Mouse (Mus musculus): Measurements from ENCODE around the gene Luzp2. TPM values are rescaled to one million over a fixed set of nuclear protein-coding genes. Genes with fewer than 3 reads are reported as not detected.

The Luzp2 gene
- 0.34 and 0.38 TPM in 2 replicates for polyA plus RNA-seq (2015; fragmentation: Nextera tagmentation; extraction: Ambion mirVana)

- ATAC-seq = no peak
These were observed at the start of gene Luzp2 for GRCm38 (mm10) chr7:54835372-54835851. Gene Luzp2, plus strand, starts transcription at chr7:54835498.

GRCm38 (mm10) chr7:54787456-54787855, 47.8 kb upstream of the Luzp2 start:
- TF ChIP-seq CTCF (IDR thresholded peaks at IDR 0.05; ENCODE audit: low read depth) = no peak

More at GRCm38 (mm10) chr7:54835372-54835851, at the start of gene Luzp2:
- no peaks in the 10 kb centered on the region for H3K36me3 ChIP-seq (ENCODE audit: control insufficient read depth, insufficient read depth)
- H3K9me3 ChIP-seq (ENCODE audit: control insufficient read depth) = no peaks in the 10 kb centered on the region
- H3K9ac ChIP-seq (ENCODE audit: low read depth, low read length) = no peak within 1 kb of the TSS
- under 1% methylated on average over 21 of the region's 22 CpGs for WGBS
- no peak within 1 kb of the TSS for H3K27ac ChIP-seq (ENCODE audit: low read depth, low read length)
- H3K4me2 ChIP-seq (replicated peaks; ENCODE audit: low read depth) = peak within 1 kb of the TSS; percentile 52
- H3K27me3 ChIP-seq (replicated peaks; ENCODE audit: control insufficient read depth, insufficient read depth, low read length) = 0 out of 2 replicates have a peak, but pooled peaks cover 4% of the 10 kb centered on the region
- no peaks in the 10 kb centered on the region for H3K4me1 ChIP-seq (replicated peaks; ENCODE audit: control insufficient read depth, insufficient read depth, low read length)
- TF ChIP-seq CTCF (IDR thresholded peaks at IDR 0.05; ENCODE audit: low read depth) = no peak
- peak within 1 kb of the TSS; percentile 17; the same call in 1 of the 2 replicates for H3K4me3 ChIP-seq (ENCODE audit: low read depth, low read length)

GRCm38 (mm10) chr7:54818606-54819005, 16.7 kb upstream of the Luzp2 start:
- Histone ChIP-seq H3K27me3 (replicated peaks; ENCODE audit: control insufficient read depth, insufficient read depth, low read length) (no peaks in the 10 kb centered on the region), H3K27ac (ENCODE audit: low read depth, low read length) (no peak overlapping the region), H3K4me1 (replicated peaks; ENCODE audit: control insufficient read depth, insufficient read depth, low read length) (no peaks in the 10 kb centered on the region), H3K4me3 (ENCODE audit: low read depth, low read length) (no peak overlapping the region), H3K4me2 (replicated peaks; ENCODE audit: low read depth) (no peak overlapping the region), H3K36me3 (ENCODE audit: control insufficient read depth, insufficient read depth) (no peaks in the 10 kb centered on the region), H3K9ac (ENCODE audit: low read depth, low read length) (no peak overlapping the region), H3K9me3 (ENCODE audit: control insufficient read depth) (no peaks in the 10 kb centered on the region)
- ATAC-seq = no peak
- no peak for TF ChIP-seq CTCF (IDR thresholded peaks at IDR 0.05; ENCODE audit: low read depth)

More at GRCm38 (mm10) chr7:54787456-54787855, 47.8 kb upstream of the Luzp2 start:
- Histone ChIP-seq H3K4me3 (ENCODE audit: low read depth, low read length) (no peak overlapping the region), H3K36me3 (ENCODE audit: control insufficient read depth, insufficient read depth) (no peaks in the 10 kb centered on the region), H3K27me3 (replicated peaks; ENCODE audit: control insufficient read depth, insufficient read depth, low read length) (no peaks in the 10 kb centered on the region), H3K4me2 (replicated peaks; ENCODE audit: low read depth) (no peak overlapping the region), H3K27ac (ENCODE audit: low read depth, low read length) (no peak overlapping the region), H3K4me1 (replicated peaks; ENCODE audit: control insufficient read depth, insufficient read depth, low read length) (no peaks in the 10 kb centered on the region), H3K9me3 (ENCODE audit: control insufficient read depth) (no peaks in the 10 kb centered on the region), H3K9ac (ENCODE audit: low read depth, low read length) (no peak overlapping the region)
- no peak for ATAC-seq

- H3K4me2 ChIP-seq (replicated peaks; ENCODE audit: low read depth) = no peak overlapping the region
- H3K9me3 ChIP-seq (ENCODE audit: control insufficient read depth) = no peaks in the 10 kb centered on the region
- 87% methylated on average over 3 of the region's 3 CpGs for WGBS
- H3K4me3 ChIP-seq (ENCODE audit: low read depth, low read length) = no peak overlapping the region
- H3K27me3 ChIP-seq (replicated peaks; ENCODE audit: control insufficient read depth, insufficient read depth, low read length) = no peaks in the 10 kb centered on the region
- H3K27ac ChIP-seq (ENCODE audit: low read depth, low read length) = no peak overlapping the region
- no peaks in the 10 kb centered on the region for H3K36me3 ChIP-seq (ENCODE audit: control insufficient read depth, insufficient read depth)
- TF ChIP-seq CTCF (IDR thresholded peaks at IDR 0.05; ENCODE audit: low read depth) = no peak
- H3K9ac ChIP-seq (ENCODE audit: low read depth, low read length) = no peak overlapping the region
- H3K4me1 ChIP-seq (replicated peaks; ENCODE audit: control insufficient read depth, insufficient read depth, low read length) = no peaks in the 10 kb centered on the region
- no peak for ATAC-seq
These were observed 6.5 kb upstream of the Luzp2 start for GRCm38 (mm10) chr7:54828751-54829150.

- no peak overlapping the region for H3K27ac ChIP-seq (ENCODE audit: low read depth, low read length)
- WGBS = 4% methylated on average over 13 of the region's 13 CpGs
- H3K4me1 ChIP-seq (replicated peaks; ENCODE audit: control insufficient read depth, insufficient read depth, low read length) = no peaks in the 10 kb centered on the region
- H3K9me3 ChIP-seq (ENCODE audit: control insufficient read depth) = no peaks in the 10 kb centered on the region
- H3K9ac ChIP-seq (ENCODE audit: low read depth, low read length) = no peak overlapping the region
- no peaks in the 10 kb centered on the region for H3K36me3 ChIP-seq (ENCODE audit: control insufficient read depth, insufficient read depth)
- H3K4me2 ChIP-seq (replicated peaks; ENCODE audit: low read depth) = peak overlapping the region; percentile 52
- ATAC-seq = no peak
- 0 out of 2 replicates have a peak, but pooled peaks cover 4% of the 10 kb centered on the region for H3K27me3 ChIP-seq (replicated peaks; ENCODE audit: control insufficient read depth, insufficient read depth, low read length)
- TF ChIP-seq CTCF (IDR thresholded peaks at IDR 0.05; ENCODE audit: low read depth) = no peak
- H3K4me3 ChIP-seq (ENCODE audit: low read depth, low read length) = peak overlapping the region; percentile 17; the same call in 1 of the 2 replicates
These were observed 634 bp downstream of the Luzp2 start for GRCm38 (mm10) chr7:54835911-54836352.

DNA sequence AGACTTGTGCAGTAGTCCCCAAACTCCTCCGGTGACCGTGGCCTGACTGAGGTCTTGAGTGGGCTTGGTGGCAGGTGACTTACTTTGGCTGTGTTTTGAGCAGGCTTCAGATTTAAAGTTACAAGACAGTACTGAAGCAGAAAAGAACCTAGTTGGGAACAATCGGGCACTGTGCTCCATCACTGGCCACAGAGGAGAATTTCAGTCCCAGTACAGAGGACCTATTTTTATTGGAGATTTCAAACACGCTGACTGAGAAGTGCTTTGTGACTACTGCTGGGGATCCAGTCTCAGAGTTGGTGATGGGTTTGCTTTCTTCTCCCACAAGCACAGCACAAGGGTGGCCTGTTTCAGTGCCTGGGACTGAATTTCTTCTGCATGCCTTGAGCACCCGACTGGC, 1.1 kb downstream of the Luzp2 start:
- Histone ChIP-seq H3K9ac (ENCODE audit: low read depth, low read length) (no peak overlapping the region), H3K9me3 (ENCODE audit: control insufficient read depth) (no peaks in the 10 kb centered on the region), H3K27ac (ENCODE audit: low read depth, low read length) (no peak overlapping the region), H3K4me1 (replicated peaks; ENCODE audit: control insufficient read depth, insufficient read depth, low read length) (no peaks in the 10 kb centered on the region), H3K4me3 (ENCODE audit: low read depth, low read length) (no peak overlapping the region), H3K27me3 (replicated peaks; ENCODE audit: control insufficient read depth, insufficient read depth, low read length) (0 out of 2 replicates have a peak, but pooled peaks cover 4% of the 10 kb centered on the region), H3K4me2 (replicated peaks; ENCODE audit: low read depth) (no peak overlapping the region), H3K36me3 (ENCODE audit: control insufficient read depth, insufficient read depth) (no peaks in the 10 kb centered on the region)
- 76% methylated on average over 5 of the region's 5 CpGs for WGBS
- no peak for ATAC-seq
- no peak for TF ChIP-seq CTCF (IDR thresholded peaks at IDR 0.05; ENCODE audit: low read depth)

Data from intestine, postnatal 0 days (tissue).